Mouse (Mus musculus) adrenal gland, postnatal 10 days (tissue): ENCODE measurements around the gene Fyttd1. TPM values are rescaled to one million over a fixed set of nuclear protein-coding genes. Genes with fewer than 3 reads are reported as not detected.
"Not testable (repeated sequence)": the region's sequence is repeated elsewhere in the genome, so short reads cannot be mapped to it uniquely, and the experiment has no call there.

Experiments used
- DNase-seq: peaks from one replicate; pipeline ENCODE4 v3.0.0; 2021; ENCODE audit warnings: mixed read lengths
- long read RNA-seq, 2 experiments: library from polyadenylated mRNA; stranded (forward); transcript quantifications; one replicate each; pipeline ENCODE4 v2.0.0; 2021
- total RNA-seq, 2 experiments: library from RNA; stranded (reverse); gene quantifications; 2 replicates each; pipeline ENCODE4 v1.2.3; 2021

Gene Fyttd1
- 100 to 1,000 TPM; 105 to 114 TPM for total RNA-seq
- long read RNA-seq, experiment 1, full-length matches to known transcripts = 92 of 109 reads
- long read RNA-seq, experiment 1, partial matches to known transcripts = 2 of 109 reads
- long read RNA-seq, experiment 1, other reads (novel, unspliced or antisense) = 15 of 109 reads
- long read RNA-seq, experiment 2, full-length matches to known transcripts = 42 of 53 reads
- long read RNA-seq, experiment 2, partial matches to known transcripts = 0 of 53 reads
- long read RNA-seq, experiment 2, other reads (novel, unspliced or antisense) = 11 of 53 reads

DNA sequence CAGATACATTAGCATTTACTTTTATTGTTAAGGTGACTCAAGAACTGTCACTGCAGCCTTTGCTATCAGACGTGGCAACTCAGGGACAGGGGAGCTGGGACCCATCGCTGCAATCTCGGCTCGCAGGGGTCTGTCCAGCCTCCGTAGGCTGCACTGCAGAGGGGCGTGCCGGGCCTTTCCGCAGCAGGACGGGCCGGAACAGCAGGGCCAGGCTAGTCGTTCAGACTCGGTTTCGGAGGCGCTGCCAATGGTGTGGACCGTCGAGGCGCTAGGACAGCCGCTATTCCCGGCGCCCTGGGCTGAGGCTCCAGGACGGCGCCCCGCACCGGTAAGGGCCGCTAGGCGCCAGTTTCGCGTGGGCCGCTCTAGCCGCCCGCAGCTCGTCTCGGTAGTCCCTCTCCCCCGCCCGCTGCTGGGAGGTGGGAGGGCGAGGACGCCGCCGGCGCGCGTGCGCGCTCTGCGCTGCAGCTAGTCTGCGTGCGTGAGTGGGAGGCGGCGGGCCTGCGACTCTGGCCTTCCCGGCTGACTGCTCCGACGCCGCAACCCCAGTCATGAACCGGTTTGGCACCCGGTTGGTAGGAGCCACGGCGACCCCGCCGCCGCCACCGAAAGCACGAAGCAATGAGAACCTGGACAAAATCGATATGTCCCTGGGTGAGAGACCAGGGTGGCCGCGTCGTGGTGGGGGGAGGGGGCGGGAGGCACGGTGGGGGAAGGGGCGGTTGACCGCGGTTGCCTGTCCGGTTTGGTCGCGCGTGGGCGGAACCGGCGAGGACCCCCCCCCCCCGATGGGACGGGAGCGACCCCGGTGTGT lies at the start of gene Fyttd1, which contains the start of gene Rubcn:
Gene Fyttd1 (plus strand): TSS at position 158 of the 814 bp plus-strand sequence.
Gene Rubcn (minus strand): TSS at position 424 of the 814 bp plus-strand sequence.
- peak; percentile 98 for DNase-seq

DNA sequence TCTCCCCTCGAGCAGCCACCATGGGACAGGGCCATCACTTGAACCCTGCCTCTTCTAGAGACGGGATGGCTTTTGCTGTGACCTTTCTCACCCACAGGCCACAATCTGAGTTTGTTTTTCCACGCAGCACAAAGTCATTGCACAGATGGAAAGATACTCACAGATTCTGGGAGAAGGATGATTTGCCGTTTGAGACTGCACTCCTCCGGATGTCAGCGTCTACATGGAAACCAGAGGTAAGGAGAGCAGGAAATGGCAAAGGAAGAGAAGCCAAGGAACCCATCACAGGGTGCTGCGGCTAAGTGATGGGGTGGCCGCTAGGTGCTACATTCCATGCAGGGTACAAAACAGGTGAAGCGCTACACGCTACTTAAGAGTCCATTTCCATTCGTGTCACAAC lies 48.2 kb upstream of the Fyttd1 start:
- no peak for DNase-seq

DNA sequence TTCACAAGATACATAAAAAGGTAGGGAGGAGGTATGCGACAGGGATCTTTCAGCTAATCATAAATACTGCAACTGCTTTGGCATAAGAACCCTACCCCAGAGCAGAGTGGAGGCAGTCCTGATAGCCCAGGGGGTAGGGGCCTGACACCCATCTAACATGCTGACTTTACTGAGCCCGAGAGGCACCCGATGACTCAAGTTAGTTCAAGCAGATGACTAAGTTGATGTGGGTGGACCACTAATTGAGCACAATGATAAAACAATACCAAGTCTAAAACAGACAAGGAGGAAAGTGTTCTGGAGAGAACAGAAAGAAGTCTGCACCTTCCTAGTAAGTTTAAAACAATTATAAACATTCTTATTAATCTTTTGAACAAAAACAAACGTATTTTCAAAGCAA lies 45.8 kb upstream of the Fyttd1 start:
- DNase-seq = no peak

DNA sequence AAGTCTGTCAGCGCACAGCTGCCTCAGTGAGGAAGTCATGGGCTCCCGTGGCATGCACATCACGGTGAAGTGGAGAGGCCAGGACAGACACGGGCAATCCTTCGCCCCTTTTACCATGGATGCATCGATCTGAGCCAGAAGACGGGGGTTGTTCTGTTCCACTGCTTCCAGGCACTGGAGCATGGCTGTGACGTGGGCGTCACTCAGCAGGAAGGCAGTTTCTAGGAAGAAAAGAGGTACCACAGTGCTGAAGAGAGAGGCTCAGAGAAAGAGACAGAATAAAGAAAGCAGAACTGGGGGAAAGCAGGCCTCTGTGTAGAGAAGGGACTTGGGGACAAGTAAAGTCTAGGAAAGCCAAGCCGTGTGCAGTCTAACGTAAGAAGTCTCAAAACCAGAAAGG lies 30.2 kb upstream of the Fyttd1 start:
- DNase-seq = no peak

DNA sequence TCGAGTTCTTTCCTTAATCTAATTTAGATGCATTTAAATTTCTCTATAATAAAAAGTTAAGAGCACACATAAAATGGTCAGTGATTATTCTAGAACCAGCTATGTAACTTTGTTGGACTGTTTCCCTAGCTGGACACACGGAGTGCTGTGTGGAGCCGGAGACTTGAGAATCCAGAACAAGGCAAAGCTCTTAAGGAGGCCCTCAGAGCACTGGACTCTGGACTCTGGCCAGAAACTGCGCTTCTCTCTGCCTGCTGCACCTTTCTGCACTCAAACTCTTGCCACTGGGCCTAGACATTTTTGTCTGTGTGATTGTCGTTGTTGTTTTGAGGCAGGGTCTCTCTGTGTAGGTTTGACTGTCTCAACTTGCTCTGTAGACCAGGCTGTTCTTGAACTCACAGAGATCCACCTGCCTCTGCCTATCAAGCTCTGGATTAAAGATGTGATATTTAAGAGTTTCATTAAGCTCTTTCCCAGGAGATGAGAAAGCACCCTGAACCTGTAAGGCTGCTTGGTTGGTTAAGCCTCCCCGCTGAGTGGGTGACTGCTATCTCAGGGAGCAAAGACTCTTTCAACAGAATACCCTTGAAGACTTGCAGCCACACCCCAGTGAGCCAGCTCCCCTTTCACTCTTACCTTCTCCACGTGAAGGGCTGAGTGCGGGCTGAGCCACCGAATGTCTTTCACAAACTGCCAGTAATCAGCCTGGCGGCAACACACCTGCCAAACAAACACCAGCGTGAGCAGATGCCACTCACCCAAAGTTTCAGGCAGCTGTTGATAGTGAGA lies 28.1 kb upstream of the Fyttd1 start:
- no peak for DNase-seq

DNA sequence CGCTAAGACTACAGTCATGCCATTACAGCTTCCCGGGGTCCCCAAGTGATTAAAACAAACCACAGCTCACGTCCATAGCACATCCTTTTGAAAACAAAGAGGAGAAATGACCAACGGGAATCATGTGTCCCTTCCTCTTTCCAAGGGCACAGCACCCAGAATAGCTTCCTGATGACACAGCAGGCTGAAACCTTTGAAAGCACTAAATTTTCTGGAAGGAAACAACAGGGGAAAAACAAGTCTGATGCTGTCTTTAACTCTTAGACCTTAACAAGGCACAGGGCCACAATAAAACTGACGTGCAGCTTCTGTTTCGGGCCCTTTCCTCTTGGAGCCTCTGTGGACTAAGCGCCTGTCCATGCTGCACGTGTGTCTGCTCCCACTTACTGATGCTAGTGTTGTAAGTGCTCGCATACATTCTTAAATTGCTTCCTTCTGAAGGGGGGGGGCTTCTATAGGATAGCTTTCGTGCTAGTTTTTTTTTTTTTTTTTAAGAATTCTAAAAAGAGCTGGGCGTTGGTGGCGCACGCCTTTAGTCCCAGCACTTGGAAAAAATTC lies 23.7 kb upstream of the Fyttd1 start:
- peak; percentile 25 for DNase-seq

DNA sequence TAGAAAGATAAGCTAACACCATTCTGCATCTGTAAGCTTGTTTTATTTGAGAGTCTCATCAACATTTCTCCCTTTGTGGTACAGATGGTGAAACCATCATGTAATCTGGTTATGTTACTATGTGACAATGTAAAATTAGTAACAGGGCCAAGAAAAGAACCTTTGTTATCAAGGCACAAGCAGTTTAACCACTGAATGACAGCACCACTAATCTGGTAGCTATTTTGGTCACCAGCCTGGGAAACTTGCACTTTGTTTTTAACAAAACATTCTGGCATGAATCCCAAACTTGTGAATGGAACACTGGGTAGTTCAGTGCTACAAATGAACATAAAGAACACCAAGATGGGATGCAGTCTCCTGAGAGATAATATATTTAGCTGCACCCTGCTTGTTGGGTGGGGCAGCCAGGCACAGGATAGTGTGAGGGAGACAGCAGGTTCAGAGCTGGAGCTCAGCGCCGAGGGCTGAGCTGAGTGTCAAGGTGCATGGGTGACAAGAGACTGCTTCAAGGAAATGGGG lies 23.2 kb upstream of the Fyttd1 start:
- no peak for DNase-seq

DNA sequence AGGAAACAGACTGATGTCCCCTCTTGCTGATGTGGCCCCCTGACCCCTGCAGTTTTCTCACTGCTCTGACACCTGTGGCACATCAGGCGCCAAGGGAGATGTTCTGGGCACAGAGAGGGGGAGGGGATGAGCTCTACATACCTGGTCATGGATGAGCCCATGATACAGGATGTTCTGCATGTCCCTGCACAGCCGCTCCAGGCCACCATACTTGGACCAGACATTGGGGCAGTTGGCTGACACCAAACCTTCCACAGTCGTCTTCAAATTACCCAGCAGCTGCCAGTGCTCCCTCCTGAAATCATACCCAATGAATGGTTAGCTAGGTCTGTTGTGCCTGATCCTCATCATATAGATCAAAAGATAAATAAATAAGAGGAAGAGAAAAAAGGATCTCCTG lies 20.5 kb upstream of the Fyttd1 start:
- no peak for DNase-seq

DNA sequence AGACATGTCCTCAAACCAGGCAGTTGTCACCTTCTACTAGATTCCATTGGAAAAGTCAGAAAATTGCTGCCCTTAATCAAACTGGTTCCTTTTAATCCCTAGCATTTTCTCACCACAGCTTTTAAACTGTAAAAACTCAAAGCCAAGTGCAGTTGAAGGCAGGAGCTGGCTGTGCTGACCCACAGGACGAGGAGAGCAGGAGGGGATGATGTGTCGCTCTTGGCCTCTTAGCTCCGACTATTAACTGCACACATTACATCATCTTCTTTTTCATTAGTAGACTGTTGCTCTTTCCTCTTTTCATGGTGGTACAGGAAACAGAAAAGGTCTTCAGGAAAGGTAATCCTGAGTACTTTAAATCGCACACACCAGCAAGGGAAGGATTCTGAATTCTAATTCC lies 18.9 kb upstream of the Fyttd1 start:
- no peak for DNase-seq

DNA sequence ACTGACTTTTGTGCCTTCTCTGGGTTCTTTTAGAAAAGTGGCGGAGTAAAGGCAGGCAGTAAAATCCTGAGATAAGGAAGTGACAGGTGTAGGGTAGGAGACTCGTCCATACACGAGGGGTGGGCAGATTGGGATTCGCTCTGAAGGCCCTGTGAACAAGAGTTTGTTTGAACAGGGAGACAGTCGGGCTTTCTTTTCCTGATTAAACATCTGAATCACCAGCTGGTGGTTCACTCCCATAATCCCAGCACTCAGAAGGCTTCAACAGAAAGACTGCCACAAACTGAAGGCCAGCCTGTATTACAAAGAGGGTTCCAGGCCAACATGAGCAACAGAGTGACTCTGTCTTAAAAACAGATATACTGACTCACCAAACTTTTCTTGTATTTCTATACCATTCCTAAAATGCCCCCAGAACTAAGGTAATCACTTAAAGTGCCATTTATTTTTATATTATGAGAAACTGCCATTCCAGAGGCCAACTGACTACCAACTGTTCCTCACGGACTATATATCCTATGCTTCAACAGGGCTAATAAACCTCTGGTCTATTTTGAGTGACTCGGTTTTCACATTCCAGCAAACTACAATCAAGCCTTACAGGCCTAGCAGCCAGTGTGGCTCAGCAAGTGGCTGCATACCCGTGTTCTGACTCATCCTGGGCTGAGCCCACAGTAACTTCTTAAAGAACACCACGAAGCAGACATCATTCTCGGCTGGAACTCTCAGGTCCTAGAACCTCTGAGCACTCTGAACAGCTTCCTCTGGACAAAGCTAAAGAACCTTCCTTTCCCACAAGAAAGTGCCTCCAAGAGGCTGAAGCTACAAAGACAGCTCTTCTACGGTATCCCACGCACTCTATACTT lies 18.3 kb upstream of the Fyttd1 start:
- DNase-seq = peak; percentile 45

DNA sequence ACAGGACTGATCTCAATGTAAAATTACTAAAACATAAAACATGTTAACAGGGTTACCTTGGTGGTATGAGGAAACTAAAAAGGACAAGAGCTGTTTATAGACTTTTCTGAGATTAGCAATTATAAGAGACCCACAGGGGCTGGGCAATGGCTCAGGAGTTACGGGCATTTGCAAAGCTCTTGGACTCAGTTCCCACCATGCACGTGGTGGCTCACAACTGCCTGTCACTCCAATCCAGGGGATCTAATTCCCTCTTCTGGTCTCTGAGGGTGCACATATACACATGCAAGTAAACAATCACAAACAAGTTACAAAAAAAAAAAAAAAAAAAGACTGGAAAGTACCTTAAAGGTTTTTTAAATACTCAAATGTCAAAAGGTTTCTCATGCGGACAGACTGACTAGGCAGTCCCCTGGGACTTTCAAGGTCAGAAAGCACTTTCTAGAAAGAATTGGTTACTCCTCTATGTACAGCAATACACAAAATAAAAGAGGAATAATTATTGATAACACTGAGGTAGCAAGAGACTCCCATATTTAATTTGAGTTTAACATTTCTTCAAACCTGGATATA lies 15.4 kb upstream of the Fyttd1 start:
- DNase-seq = no peak

DNA sequence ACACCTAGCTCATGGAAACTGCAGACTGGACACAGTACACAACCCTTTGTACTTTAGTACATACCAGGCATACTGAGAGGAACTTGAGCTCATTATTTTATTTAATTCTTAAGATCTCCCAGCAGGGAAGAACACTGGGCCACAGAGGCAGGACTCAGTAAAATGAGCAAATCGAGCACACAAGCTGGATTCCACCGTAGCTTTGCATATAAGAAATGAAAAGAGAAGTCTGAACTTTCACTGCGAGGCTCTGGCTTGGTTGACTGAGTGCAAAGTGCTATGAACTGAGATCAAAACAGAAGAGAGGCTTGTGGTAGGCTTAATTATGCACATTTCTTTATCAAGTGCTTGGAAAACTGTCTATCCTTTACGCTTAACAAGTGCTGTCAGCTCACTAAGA lies 11.9 kb upstream of the Fyttd1 start:
- no peak for DNase-seq

DNA sequence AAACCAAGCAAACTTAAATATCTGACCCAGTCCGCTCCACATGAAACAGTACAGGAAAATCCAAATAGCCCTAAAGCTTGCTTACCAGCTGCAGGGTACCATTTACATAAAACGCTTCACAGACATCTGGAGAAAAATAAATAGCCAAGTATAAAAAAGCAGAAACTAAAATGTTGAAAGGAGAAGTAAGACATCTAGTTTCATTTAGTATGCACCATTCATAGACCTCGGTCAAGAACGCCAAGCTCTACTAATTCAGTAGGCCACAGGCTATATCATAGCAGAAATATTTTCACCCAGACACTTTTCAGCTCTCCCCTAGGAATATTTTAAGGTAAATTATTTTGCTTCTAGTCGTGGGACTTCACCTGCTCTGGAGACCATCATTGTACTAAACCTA lies 10.6 kb upstream of the Fyttd1 start:
- no peak for DNase-seq

DNA sequence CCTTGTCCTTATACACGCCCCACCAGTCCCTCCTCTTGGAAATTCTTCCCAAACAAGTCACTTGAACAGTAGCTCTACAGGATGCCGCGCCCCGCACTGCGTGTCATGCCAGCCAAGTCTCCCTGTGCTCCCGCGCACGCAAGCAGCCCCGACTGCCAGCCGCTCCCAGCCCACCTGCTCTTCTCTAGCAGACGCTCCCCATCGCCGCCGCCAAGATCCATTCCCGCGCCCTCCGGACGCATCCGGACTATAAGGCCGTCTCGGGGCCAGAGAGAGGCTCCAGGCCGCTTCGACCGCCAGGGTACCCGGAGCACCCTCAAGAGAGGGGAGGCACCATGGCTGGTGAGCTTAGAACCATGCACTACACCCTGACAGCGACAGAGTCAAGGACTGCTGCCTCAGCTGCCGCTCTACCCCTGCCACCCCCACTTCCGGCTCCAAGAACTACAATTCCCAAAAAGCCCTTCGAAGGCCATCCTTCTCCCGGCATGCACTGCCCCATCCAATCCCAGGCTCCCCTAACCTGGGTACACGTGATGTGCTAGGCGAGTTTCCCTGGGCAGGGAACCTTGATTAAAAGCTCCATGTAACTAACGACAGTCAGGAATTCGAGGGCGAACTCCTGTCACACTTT lies 9.3 kb upstream of the Fyttd1 start:
- DNase-seq = peak; percentile 93

DNA sequence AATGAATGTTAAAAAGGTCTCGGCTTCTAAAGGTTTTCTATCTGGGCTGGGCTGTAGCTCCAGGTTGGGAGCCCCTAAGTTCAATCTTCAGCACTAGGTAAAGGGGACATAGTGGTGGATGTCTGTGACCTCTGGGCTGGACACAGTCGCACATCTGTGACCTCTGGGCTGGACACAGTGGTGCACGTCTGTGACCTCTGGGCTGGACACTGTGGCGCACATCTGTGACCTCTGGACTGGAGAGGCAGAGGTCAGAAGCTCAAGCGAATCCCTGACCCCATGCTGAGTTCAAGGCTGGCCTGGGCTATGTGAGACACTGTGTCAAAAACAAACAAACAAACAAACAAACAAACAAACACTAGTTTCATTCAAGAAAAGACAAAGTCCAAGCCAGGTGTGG lies 7.1 kb upstream of the Fyttd1 start:
- DNase-seq = no peak

DNA sequence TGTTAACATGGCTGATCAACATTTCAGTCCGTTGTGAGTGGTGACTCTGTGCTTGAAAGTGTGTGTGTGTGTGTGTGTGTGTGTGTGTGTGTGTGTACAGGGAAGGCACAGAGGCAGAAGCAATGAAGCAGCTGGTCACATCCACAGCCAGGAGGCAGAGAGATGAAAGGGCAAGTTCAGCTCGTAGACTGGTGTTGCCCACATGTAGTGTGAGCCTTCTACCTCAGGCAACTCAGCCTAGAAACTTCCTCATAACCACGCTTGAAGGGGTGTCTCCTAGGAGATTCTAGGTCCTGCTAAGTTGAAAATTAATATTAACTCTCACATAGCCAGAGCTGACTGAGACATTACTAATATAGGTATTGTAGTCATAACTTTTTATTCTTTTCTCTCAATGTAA lies 3.9 kb upstream of the Fyttd1 start:
- no peak for DNase-seq

DNA sequence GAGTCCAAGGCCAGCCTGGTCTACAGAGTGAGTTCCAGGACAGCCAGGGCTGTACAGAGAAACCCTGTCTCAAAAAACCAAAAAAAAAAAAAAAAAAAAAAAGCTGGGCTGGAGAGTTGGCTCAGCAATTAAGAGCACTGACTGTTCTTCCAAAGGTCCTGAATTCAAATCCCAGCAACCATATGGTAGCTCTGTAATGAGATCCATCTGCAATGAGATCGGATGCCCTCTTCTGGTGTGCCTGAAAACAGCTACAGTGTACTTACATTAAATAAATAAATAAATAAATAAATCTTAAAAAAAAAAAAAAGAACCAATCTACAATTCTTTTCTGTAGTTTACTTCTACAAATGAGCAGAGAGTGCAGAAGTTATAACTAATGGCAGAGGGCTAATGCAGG lies 2.0 kb upstream of the Fyttd1 start:
- not testable (repeated sequence) for DNase-seq

DNA sequence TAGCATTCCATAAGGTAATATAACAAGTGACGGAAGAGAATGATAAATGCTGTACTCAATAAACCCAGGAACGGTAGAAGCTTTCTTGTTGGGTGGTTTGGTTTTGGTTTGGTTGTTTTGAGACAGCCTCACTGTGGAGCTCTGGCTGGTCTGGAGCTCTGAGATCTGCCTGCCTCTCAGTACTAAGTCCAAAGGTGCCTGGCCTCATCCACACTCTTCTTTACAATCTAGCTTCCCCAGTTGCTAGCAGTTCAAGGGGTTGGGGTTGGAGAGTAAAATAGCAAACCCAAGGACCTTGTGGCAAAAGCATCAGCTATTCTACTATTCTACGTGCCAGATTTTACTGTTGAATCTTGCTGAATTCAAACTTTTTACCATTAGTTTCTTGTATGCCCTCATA lies 1.5 kb upstream of the Fyttd1 start:
- DNase-seq = no peak

DNA sequence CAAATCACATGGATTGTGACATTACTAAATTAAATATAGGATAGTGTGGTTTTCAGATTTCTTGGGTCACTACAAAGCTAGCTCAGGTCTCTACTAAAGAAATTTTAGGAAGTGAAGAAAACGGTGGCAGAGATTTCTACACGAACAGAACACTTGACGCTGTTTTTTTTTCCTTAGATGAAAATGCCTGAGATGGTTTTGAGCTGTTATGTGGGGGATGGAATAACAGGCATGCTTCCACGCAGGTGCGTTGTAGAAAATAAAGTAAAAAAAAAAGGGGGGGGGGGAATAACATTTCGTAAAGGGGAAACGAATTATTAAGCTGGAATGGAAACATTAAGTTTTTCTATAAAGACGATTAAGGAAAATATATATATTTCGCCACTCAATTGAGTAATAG lies 469 bp upstream of the Fyttd1 start:
- no peak for DNase-seq

DNA sequence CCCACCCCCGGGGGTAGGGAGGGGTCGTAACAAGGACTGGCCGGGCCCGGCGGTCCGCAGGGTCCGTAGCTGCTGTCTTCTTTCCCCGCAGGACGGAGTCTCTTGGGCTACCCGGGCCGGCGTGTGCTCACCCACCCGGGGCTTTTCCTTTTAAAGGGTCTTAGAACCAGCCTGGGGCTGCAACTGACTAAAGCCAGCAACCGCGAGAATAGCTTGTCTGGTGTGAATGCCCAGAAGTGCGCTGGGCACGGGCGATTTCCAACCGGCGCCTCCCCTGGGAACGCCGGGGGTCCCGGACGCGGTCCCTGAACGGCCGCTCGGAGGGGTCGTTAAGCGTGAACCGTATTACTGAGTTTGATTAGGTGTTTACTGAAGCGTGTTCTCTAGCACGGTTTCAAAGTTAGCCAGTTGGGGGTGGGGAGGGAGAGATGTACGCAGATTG lies 878 bp downstream of the Fyttd1 start:
- peak; percentile 57 for DNase-seq
